Mouse (Mus musculus) liver, adult 2 months (tissue): ENCODE data around the gene Dbi.

Experiments used
- CTCF ChIP-seq: fragments of 200-500 bp; IDR thresholded peaks from 2 replicates; pipeline ENCODE4 v1.5.1; 2011; ENCODE audit warnings: low read depth, low read length, control low read depth
- POLR2A ChIP-seq: fragments of 200-500 bp; IDR thresholded peaks from 2 replicates; pipeline ENCODE4 v1.6.1; 2011; ENCODE audit warnings: low read length, control low read depth; ENCODE audit not compliant: insufficient read depth; ENCODE audit errors: extremely low read depth

- no peak for TF ChIP-seq CTCF
- TF ChIP-seq POLR2A: no peak
Measured at GRCm38 (mm10) chr1:120072900-120073299, 48.0 kb downstream of the Dbi start.
